Mouse (Mus musculus) forebrain, embryonic 14.5 days (tissue): Measurements from ENCODE around the gene Fxn. TPM values are rescaled to one million over a fixed set of nuclear protein-coding genes. Genes with fewer than 3 reads are reported as not detected.

Source experiments
- ATAC-seq: fragments of 200-750 bp; cut with Nextera tagmentation; 2 replicates; pipeline ENCODE4 v1.8.0; 2017; ENCODE audit warnings: mild to moderate bottlenecking, moderate library complexity
- DNase-seq: peaks from one replicate; pipeline ENCODE4 v3.0.0-alpha.2; 2015; ENCODE audit warnings: low spot score
- H3K27ac ChIP-seq: fragments of 300-500 bp; sonication (generic); 2 replicates; pipeline ENCODE4 v1.5.1; 2014; ENCODE audit warnings: low read depth, mild to moderate bottlenecking, control low read depth, low read length, moderate library complexity
- H3K27me3 ChIP-seq: fragments of 300-500 bp; sonication (generic); replicated peaks from 2 replicates; pipeline ENCODE4 v1.6.1; 2014; ENCODE audit warnings: low read length, control low read depth, mixed read lengths; ENCODE audit not compliant: control insufficient read depth, insufficient read depth
- H3K36me3 ChIP-seq: fragments of 300-500 bp; sonication (generic); 2 replicates; pipeline ENCODE4 v1.6.1; 2014; ENCODE audit warnings: low read length, control low read depth; ENCODE audit not compliant: control insufficient read depth, insufficient read depth
- H3K4me1 ChIP-seq: fragments of 300-500 bp; sonication (generic); 2 replicates; pipeline ENCODE4 v1.6.1; 2014; ENCODE audit warnings: antibody characterized with exemption, low read length, control low read depth; ENCODE audit not compliant: control insufficient read depth, insufficient read depth
- H3K4me2 ChIP-seq: fragments of 300-500 bp; sonication (generic); 2 replicates; pipeline ENCODE4 v1.6.1; 2014; ENCODE audit warnings: mild to moderate bottlenecking, control low read depth, low read length
- H3K4me3 ChIP-seq: fragments of 300-500 bp; sonication (generic); 2 replicates; pipeline ENCODE4 v1.5.1; 2014; ENCODE audit warnings: low read depth, low read length, control low read depth
- H3K9ac ChIP-seq: fragments of 300-500 bp; sonication (generic); 2 replicates; pipeline ENCODE4 v1.6.1; 2014; ENCODE audit warnings: mild to moderate bottlenecking, low read length, control low read depth, moderate library complexity
- H3K9me3 ChIP-seq: fragments of 300-500 bp; sonication (generic); replicated peaks from 2 replicates; pipeline ENCODE4 v1.6.1; 2016; ENCODE audit warnings: low read length, control low read depth, mixed read lengths; ENCODE audit not compliant: control insufficient read depth
- WGBS: fragments of 180-500 bp; shearing (Covaris S2); extraction: QIAGEN DNeasy Blood & Tissue Kit; methylation state at CpG from one replicate; pipeline ENCODE4 v1.1.7; 2014; 5-methylcytosine and 5-hydroxymethylcytosine counted together
- polyA plus RNA-seq: library from polyadenylated mRNA; unstranded; fragments of >200 nt; fragmentation: Nextera tagmentation; extraction: Ambion mirVana; gene quantifications from 2 replicates; pipeline ENCODE4 v1.2.1, GENCODE M21; 2014

Fxn gene
- polyA plus RNA-seq = 40.5 and 47.9 TPM in 2 replicates

DNA sequence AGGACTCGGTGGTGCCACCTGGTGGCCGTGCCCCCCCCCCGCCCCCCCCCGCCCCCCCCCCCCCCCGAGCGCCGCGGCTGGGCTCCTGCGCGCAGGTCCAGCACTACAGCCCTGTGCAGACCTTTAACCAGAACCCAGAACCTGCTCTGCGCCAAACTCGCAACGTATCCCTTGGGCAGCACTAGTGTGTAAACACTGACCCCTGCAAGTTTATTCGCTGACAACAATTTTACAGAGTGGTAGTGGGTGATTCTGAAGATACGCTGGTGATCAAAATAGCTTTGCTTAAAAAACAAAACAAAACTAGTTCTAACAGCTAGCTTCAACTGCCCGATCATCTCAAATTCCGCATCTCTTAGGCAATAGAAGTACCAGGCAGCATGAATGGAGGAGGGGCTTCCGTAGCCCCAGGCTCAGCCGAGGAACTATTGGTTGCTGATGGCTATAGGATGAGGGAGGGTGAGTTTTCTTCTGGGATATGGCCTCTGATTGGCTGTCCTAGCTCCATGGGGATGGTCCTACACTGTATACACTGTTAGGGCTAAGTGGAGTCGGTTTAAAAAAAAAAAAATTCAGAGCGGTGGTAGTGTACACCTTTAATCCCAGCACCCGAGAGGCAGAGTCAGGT lies at the start of gene Fxn:
TSS of gene Fxn (minus strand) at position 5 of the 628 bp plus-strand sequence.
- Histone ChIP-seq H3K27ac (peak within 1 kb of the TSS; percentile 80), H3K9me3 (no peaks in the 10 kb centered on the region), H3K9ac (peak within 1 kb of the TSS; percentile 72), H3K4me1 (peaks cover 4% of the 10 kb centered on the region; the same call in 1 of the 2 replicates), H3K36me3 (no peaks in the 10 kb centered on the region), H3K27me3 (no peaks in the 10 kb centered on the region), H3K4me2 (peak within 1 kb of the TSS; percentile 75), H3K4me3 (peak within 1 kb of the TSS; percentile 60)
- DNase-seq = peak; percentile 91
- peak; percentile 95 for ATAC-seq
- under 1% methylated on average over 13 of the region's 22 CpGs for WGBS

DNA sequence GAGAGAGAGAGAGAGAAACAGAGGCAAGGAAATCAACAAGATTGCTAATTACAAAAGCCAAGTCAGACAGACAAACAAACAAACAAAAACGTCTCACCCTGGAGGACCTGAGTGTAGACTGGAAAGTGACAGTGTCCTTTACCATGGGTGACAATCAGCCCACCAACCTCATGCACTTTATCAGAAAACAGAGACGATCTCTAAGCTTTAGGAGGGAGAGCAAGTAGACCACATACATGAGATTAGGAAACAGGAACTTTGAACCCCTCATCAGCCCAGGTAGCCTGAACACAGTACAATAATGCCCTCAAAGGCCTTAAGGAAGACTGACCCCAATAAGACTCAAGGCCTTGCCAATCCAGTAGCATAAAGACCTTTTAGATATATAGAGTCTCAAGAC lies 47.5 kb upstream of the Fxn start:
- no peak overlapping the region for H3K27ac ChIP-seq
- 63% methylated on average over 2 of the region's 2 CpGs for WGBS
- no peak overlapping the region for H3K4me2 ChIP-seq
- peaks cover 5% of the 10 kb centered on the region; the same call in 1 of the 2 replicates for H3K4me1 ChIP-seq
- no peaks in the 10 kb centered on the region for H3K36me3 ChIP-seq
- no peaks in the 10 kb centered on the region for H3K9me3 ChIP-seq
- no peak overlapping the region for H3K9ac ChIP-seq
- H3K27me3 ChIP-seq = no peaks in the 10 kb centered on the region
- no peak overlapping the region for H3K4me3 ChIP-seq
- no peak for ATAC-seq
- no peak for DNase-seq

DNA sequence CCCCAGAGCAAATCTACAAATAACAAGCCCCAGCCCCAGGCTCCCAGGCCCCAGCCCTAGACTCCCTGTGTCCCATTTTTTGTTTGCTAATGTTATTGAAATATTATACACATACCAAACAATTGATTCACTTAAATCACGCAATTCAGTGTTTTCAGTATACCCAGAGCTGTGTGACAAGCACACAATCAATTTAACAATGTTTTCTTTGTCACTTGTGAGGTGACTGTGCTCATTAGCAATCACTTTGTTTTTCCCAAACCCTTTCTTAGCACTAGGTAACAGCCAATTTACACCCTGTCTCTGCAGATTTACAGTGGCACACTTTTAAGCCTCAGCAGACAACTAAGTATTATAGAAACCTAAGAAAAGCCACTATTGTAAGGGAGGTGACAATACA lies 46.6 kb upstream of the Fxn start:
- Histone ChIP-seq H3K4me3 (no peak overlapping the region), H3K9ac (no peak overlapping the region), H3K27me3 (no peaks in the 10 kb centered on the region), H3K9me3 (no peaks in the 10 kb centered on the region), H3K4me2 (no peak overlapping the region), H3K36me3 (no peaks in the 10 kb centered on the region), H3K27ac (no peak overlapping the region), H3K4me1 (peaks cover 5% of the 10 kb centered on the region; the same call in 1 of the 2 replicates)
- WGBS = 5% methylated on average over 1 of the region's 1 CpGs
- DNase-seq (peak; percentile 55), ATAC-seq (peak; percentile 50; the same call in 1 of the 2 replicates)

DNA sequence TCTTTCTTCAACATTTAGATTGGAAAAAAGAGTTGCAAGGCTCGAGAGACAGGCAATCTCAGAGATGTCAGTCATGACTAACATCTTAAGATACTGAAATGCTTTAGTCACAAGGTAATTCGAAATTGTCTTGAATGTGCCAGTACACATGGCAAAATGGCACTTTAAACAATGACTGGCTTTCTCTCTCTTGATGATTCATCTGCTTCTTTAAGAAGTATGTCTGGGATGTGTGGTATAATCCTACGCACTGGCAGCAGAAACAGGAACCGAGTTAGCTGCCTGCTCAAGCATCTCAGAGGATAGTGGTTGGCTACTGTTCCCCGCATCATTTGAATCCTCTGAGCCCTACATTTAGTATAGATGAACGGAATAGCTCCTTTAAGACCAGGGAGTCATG lies 45.3 kb upstream of the Fxn start:
- Histone ChIP-seq H3K36me3 (no peaks in the 10 kb centered on the region), H3K4me1 (peaks cover 5% of the 10 kb centered on the region; the same call in 1 of the 2 replicates), H3K9me3 (no peaks in the 10 kb centered on the region), H3K27ac (no peak overlapping the region), H3K4me3 (no peak overlapping the region), H3K27me3 (no peaks in the 10 kb centered on the region), H3K9ac (no peak overlapping the region), H3K4me2 (no peak overlapping the region)
- ATAC-seq = no peak
- DNase-seq = no peak
- WGBS = 79% methylated on average over 6 of the region's 6 CpGs

DNA sequence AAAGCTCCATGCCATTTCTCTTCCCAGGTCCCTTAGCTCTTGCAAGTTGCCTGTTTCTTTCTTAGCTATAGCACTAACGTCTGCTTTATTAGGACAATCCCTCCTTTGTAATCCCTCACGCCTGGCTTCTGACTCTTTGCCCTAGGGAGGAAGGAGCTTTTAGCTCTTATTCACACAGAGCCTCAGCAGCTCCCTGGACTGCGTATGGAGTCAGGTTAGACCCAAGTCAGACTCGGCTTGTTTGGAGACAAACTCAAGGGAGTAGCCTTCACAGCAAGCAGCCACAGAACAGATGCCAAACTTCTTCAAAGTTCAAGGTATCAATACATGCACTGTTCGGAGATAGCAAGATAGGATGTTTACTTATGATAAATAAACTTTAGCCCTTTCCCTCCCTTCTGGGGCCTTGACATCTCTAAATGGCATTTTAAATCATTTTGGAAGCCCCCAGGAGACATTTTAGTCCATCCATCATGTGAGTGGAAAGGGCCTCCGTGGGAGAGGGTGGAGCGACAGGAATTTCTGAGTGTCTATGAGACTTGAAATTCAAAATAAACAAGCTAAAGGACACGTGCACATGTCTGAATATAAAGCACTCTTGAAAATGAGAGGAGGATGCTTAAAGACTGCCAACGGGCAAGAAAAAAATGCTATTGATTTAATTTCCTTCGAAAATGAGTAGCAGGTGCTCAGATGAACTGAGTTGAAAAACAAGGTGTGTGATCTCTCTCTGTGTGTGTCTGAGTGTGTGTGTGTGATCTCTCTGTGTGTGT lies 43.6 kb upstream of the Fxn start:
- no peak overlapping the region for H3K4me3 ChIP-seq
- no peaks in the 10 kb centered on the region for H3K27me3 ChIP-seq
- H3K9me3 ChIP-seq = no peaks in the 10 kb centered on the region
- no peaks in the 10 kb centered on the region for H3K36me3 ChIP-seq
- 44% methylated on average over 10 of the region's 10 CpGs for WGBS
- H3K4me1 ChIP-seq = peaks cover 5% of the 10 kb centered on the region; the same call in 1 of the 2 replicates
- ATAC-seq = no peak
- H3K27ac ChIP-seq = no peak overlapping the region
- no peak overlapping the region for H3K9ac ChIP-seq
- no peak overlapping the region for H3K4me2 ChIP-seq
- DNase-seq = no peak

DNA sequence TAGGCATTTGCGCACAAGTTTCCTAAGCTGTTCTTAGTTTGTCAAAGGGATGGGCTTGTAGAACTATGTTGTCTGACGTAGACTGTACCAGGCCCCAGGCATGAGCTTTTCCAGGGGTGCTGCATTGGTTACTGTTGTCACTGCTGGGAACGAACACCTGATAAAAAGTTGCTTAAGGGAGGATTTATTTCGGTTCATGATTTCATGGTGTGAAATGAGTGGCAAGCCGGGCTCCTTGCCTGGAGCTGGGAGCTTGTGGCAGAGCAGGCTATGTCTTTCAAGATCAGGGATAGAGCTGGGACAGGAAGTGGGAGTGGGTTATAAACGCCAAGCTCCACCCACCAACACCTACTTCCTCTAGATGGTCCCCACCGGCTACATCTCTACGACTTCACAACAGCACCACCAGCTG lies 41.5 kb upstream of the Fxn start:
- no peaks in the 10 kb centered on the region for H3K27me3 ChIP-seq
- no peak for ATAC-seq
- 92% methylated on average over 8 of the region's 8 CpGs for WGBS
- DNase-seq = no peak
- no peaks in the 10 kb centered on the region for H3K36me3 ChIP-seq
- H3K4me2 ChIP-seq = no peak overlapping the region
- no peak overlapping the region for H3K27ac ChIP-seq
- no peak overlapping the region for H3K4me3 ChIP-seq
- H3K9me3 ChIP-seq = no peaks in the 10 kb centered on the region
- H3K4me1 ChIP-seq = peaks cover 12% of the 10 kb centered on the region
- H3K9ac ChIP-seq = no peak overlapping the region

DNA sequence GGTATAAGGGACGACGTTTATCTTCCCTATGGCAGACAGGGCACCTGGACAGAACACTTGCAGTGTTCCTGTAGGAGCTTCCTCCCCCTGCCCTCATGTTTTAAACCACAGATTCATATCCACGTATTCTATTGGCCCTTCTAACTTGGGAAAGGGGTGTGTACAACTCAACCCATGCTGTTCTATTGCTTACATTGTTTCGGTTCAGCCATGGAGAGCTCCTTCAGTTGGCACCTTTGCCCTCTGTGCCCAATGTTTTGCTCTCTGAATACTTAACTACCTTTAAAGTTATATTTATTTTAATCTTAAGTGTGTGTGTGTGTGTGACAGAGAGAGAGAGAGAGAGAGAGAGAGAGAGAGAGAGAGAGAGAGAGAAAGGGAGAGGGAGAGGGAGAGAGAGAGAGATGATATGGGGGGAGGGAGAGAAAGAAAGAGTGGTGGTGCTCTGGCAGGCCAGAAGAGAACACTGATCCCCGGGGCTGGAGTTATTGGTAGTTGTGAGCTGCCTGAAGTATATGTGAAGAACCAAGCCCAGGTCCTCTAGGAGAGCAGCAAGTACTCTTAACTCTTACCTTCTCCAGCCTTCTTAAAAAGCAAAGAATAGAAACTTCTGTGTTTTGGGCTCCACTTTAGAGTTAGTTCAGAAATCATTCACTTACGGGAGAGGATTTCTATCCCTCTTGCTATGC lies 41.0 kb upstream of the Fxn start:
- WGBS = 89% methylated on average over 6 of the region's 6 CpGs
- DNase-seq = no peak
- ATAC-seq = no peak
- Histone ChIP-seq H3K4me1 (peaks cover 17% of the 10 kb centered on the region), H3K36me3 (no peaks in the 10 kb centered on the region), H3K4me2 (no peak overlapping the region), H3K4me3 (no peak overlapping the region), H3K27me3 (no peaks in the 10 kb centered on the region), H3K9me3 (no peaks in the 10 kb centered on the region), H3K9ac (no peak overlapping the region), H3K27ac (no peak overlapping the region)

DNA sequence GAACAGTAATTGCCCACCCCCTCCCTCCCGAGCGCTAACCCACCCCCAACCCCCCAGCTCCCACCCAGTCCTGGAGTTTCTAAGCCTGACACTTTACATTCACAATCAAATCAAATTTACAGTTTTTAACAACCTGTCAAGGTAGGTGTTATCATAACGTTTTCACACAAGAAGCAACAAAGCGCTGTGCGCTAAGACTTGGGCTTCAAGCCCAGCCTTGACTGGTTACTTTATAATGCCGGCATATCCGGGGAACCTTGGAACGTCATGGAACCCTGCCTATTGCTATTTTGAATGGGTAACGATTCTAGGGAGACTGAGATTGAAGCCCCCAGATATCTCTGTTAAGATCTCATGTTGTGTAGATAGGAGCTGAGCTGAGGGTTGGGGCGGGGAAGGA lies 37.8 kb upstream of the Fxn start:
- Histone ChIP-seq H3K27me3 (no peaks in the 10 kb centered on the region), H3K9ac (no peak overlapping the region), H3K27ac (no peak overlapping the region), H3K4me2 (no peak overlapping the region), H3K36me3 (no peaks in the 10 kb centered on the region), H3K4me3 (no peak overlapping the region), H3K4me1 (peaks cover 24% of the 10 kb centered on the region), H3K9me3 (no peaks in the 10 kb centered on the region)
- ATAC-seq = no peak
- DNase-seq = peak; percentile 71
- 45% methylated on average over 10 of the region's 10 CpGs for WGBS
